Mouse (Mus musculus) cerebellum, adult 2 months (tissue): ENCODE results near the gene Rdh9.

Experiments
- CTCF ChIP-seq: fragments of 200-500 bp; IDR thresholded peaks from 2 replicates; pipeline ENCODE4 v1.5.1; 2011; ENCODE audit warnings: low read depth, mild to moderate bottlenecking, control low read depth, low read length, moderate library complexity, borderline replicate concordance; ENCODE audit not compliant: insufficient read depth
- POLR2A ChIP-seq: fragments of 200-500 bp; IDR thresholded peaks from 2 replicates; pipeline ENCODE4 v1.6.1; 2011; ENCODE audit warnings: low read length, control low read depth, borderline replicate concordance; ENCODE audit not compliant: insufficient read depth

GRCm38 (mm10) chr10:127800891-127801290, 24.7 kb downstream of the Rdh9 start, which contains the start of gene Rdh16:
- TF ChIP-seq POLR2A (no peak), CTCF (no peak)
